Mouse (Mus musculus) heart, embryonic 12.5 days (tissue): Measurements from ENCODE around the gene Taf12. TPM values are rescaled to one million over a fixed set of nuclear protein-coding genes. Genes with fewer than 3 reads are reported as not detected.

ENCODE experiments used
- polyA plus RNA-seq: library from polyadenylated mRNA; unstranded; fragments of >200 nt; fragmentation: Nextera tagmentation; extraction: Ambion mirVana; gene quantifications from 2 replicates; pipeline ENCODE4 v1.2.1, GENCODE M21; 2016

The Taf12 gene
- polyA plus RNA-seq, 1 experiment from 2014 or later: 34.7 TPM

Other genes starting within 250 kb of the Taf12 start
- gene Gm10300, start 199.7 kb upstream of the Taf12 start, polyA plus RNA-seq: 0.15 and 0.28 TPM in 2 replicates
- gene Epb41, start 199.1 kb upstream of the Taf12 start, polyA plus RNA-seq: 97.6 and 102 TPM in 2 replicates
- 1.3 and 1.5 TPM in 2 replicates for gene Oprd1, start 129.9 kb upstream of the Taf12 start, polyA plus RNA-seq
- gene Ythdf2, start 62.1 kb upstream of the Taf12 start, polyA plus RNA-seq: 77.1 and 80.1 TPM in 2 replicates
- 26.3 and 27.3 TPM in 2 replicates for gene Gmeb1, start 12.8 kb upstream of the Taf12 start, polyA plus RNA-seq
- 1.1 TPM in 2 replicates for gene Rab42, start 29.0 kb downstream of the Taf12 start, polyA plus RNA-seq
- 64.8 and 68.5 TPM in 2 replicates for gene Trnau1ap, start 55.2 kb downstream of the Taf12 start, polyA plus RNA-seq
- gene Rcc1, start 79.2 kb downstream of the Taf12 start, polyA plus RNA-seq: 39.2 and 47.1 TPM in 2 replicates
- gene Phactr4, start 148.1 kb downstream of the Taf12 start, polyA plus RNA-seq: 19.5 and 22.9 TPM in 2 replicates
- 16.4 and 18.2 TPM in 2 replicates for gene Med18, start 189.5 kb downstream of the Taf12 start, polyA plus RNA-seq
- gene Sesn2, start 236.1 kb downstream of the Taf12 start, polyA plus RNA-seq: 10.3 and 10.5 TPM in 2 replicates